Mouse (Mus musculus): ENCODE data around the gene Bnipl. TPM values are rescaled to one million over a fixed set of nuclear protein-coding genes. Genes with fewer than 3 reads are reported as not detected.
A peak's percentile ranks its signal among the peaks of the same experiment; 100 is the strongest.

The Bnipl gene
- total and polyA plus RNA-seq, 2 experiments from 2014 or later, result not detected

DNA sequence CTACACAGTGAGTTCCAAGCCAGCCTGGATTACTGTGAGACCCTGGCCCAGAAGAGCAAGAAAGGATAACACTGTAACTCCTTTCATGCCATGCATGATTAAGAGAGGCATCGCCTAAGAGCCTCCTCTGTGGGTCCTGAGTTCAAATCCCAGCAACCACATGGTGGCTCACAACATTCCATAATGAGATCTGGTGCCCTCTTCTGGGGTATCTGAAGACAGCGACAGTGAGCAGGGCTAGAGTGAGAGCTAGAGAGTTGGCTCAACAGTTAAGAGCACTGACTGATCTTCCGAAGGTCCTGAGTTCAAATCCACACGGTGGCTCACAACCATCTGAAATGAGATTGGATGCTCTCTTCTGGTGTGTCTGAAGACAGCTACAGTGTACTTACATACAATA, 23.5 kb upstream of the Bnipl start:
- no peak overlapping the region for H3K27ac ChIP-seq
- no peak overlapping the region for H3K9ac ChIP-seq (replicated peaks; ENCODE audit: low read length)
- TF ChIP-seq CTCF (IDR thresholded peaks at IDR 0.05; ENCODE audit: low read depth), result no peak
- 95% methylated on average over 4 of the region's 4 CpGs for WGBS
- peaks cover 3% of the 10 kb centered on the region; the same call in 1 of the 2 replicates for H3K36me3 ChIP-seq (ENCODE audit: insufficient read depth, low read length)
- H3K9me3 ChIP-seq (ENCODE audit: low read length), result no peaks in the 10 kb centered on the region
- H3K27me3 ChIP-seq (ENCODE audit: insufficient read depth, low read length), result no peaks in the 10 kb centered on the region
- no peak overlapping the region for H3K4me3 ChIP-seq (ENCODE audit: low read length)
- no peak for ATAC-seq
- no peaks in the 10 kb centered on the region for H3K4me1 ChIP-seq (ENCODE audit: insufficient read depth, low read length)
- no peak for DNase-seq (ENCODE audit: low spot score)
- no peak overlapping the region for H3K4me2 ChIP-seq (ENCODE audit: low read depth, low read length)

DNA sequence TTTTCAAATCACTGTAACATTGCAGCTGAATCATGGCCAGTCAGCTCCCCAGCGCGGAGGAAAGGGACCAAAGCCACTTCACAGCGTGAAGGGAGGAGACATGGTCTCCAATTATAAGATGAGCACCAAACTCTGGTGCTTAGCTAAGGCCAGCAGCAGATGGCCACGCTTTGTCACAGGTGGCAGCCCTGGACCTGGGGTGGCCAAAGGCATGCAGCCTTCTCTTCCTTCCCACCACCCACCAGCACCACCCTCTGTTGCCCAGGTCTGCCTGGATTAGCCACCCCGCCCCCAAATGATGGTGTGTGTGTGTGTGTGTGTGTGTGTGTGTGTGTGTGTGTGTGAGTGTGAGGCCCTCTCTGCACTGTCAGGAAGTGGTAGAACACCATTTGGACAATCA, 22.5 kb upstream of the Bnipl start:
- H3K4me2 ChIP-seq (ENCODE audit: low read depth, low read length), result no peak overlapping the region
- no peaks in the 10 kb centered on the region for H3K9me3 ChIP-seq (ENCODE audit: low read length)
- no peak for TF ChIP-seq CTCF (IDR thresholded peaks at IDR 0.05; ENCODE audit: low read depth)
- DNase-seq (ENCODE audit: low spot score) (peak; percentile 21), ATAC-seq (no peak)
- 76% methylated on average over 5 of the region's 5 CpGs for WGBS
- peaks cover 8% of the 10 kb centered on the region; the same call in 1 of the 2 replicates for H3K36me3 ChIP-seq (ENCODE audit: insufficient read depth, low read length)
- no peak overlapping the region for H3K4me3 ChIP-seq (ENCODE audit: low read length)
- H3K27ac ChIP-seq, result no peak overlapping the region
- no peaks in the 10 kb centered on the region for H3K4me1 ChIP-seq (ENCODE audit: insufficient read depth, low read length)
- H3K27me3 ChIP-seq (ENCODE audit: insufficient read depth, low read length), result no peaks in the 10 kb centered on the region
- H3K9ac ChIP-seq (replicated peaks; ENCODE audit: low read length), result no peak overlapping the region

DNA sequence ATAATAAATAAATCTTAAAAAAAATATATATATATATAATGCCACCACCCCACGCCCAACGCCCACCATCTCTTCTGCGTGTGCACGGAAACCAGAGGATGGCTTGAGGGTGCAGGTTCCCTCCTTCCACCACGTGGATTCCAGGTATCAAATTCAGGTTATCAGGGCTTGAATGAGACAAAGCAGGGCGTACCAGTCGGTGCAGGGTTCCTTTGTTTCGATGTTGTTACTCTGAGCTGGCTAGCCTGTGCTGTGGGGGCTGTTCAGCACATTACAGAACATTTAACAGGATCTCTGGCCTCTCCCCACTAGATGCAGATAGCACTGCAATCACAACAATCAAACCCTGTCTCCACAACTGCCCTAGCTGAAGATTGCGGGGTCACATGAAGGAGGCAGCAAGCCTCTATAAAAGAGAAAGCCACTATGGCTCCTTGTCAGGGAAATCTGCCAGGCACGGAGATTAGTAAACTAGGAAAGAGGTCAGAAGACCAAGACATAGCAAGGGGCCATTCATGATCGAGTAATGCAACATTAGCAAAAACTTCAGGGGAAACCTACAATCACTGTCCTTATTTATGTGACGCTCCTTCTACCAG, 19.9 kb upstream of the Bnipl start:
- no peak overlapping the region for H3K9ac ChIP-seq (replicated peaks; ENCODE audit: low read length)
- peaks cover 22% of the 10 kb centered on the region; the same call in 1 of the 2 replicates for H3K36me3 ChIP-seq (ENCODE audit: insufficient read depth, low read length)
- 83% methylated on average over 12 of the region's 12 CpGs for WGBS
- no peaks in the 10 kb centered on the region for H3K9me3 ChIP-seq (ENCODE audit: low read length)
- H3K4me2 ChIP-seq (ENCODE audit: low read depth, low read length), result no peak overlapping the region
- H3K27ac ChIP-seq, result no peak overlapping the region
- no peaks in the 10 kb centered on the region for H3K27me3 ChIP-seq (ENCODE audit: insufficient read depth, low read length)
- no peaks in the 10 kb centered on the region for H3K4me1 ChIP-seq (ENCODE audit: insufficient read depth, low read length)
- ATAC-seq (no peak), DNase-seq (ENCODE audit: low spot score) (no peak)
- no peak overlapping the region for H3K4me3 ChIP-seq (ENCODE audit: low read length)
- TF ChIP-seq CTCF (IDR thresholded peaks at IDR 0.05; ENCODE audit: low read depth), result no peak

DNA sequence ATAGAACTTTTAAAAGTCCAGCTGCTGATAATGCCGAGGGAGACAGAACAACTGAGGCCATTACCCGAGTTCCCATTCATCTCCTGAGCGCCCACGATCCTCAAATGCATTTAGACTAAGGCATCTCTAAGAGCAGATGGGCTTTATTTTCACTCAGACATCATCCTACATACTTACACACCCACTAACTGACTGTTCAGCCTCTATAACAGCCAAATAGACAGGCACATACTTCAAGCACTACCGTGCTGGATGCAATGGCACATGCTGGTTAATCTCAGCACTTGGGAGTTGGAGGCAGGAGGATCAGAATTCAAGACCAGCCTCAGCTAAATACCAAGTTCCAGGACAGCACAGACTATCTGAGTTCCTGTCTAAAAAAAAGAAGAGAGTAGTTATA, 18.8 kb upstream of the Bnipl start:
- no peak for ATAC-seq
- no peak for TF ChIP-seq CTCF (IDR thresholded peaks at IDR 0.05; ENCODE audit: low read depth)

DNA sequence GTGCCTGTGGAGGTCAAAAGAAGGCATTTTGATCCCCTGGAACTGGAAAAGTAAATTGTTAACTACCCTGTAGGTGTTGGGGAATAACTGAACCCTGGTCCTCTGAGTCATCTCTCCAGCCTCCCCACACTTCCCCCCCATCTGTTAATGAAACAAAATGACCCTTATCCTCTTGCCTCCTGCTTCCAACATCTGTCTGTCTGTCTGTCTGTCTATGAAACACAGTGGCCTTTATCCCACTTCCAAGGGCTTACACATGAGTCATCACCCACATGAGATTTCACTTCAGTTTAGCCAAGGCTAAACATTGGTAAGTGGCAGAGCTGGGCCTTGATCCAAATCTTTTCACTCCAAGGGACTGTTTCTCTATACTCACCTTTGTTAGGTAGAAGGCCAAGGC, 16.9 kb upstream of the Bnipl start:
- DNase-seq (ENCODE audit: low spot score) (no peak), ATAC-seq (no peak)
- TF ChIP-seq CTCF (IDR thresholded peaks at IDR 0.05; ENCODE audit: low read depth), result no peak
- Histone ChIP-seq H3K4me3 (ENCODE audit: low read length) (no peak overlapping the region), H3K4me1 (ENCODE audit: insufficient read depth, low read length) (no peaks in the 10 kb centered on the region), H3K27ac (no peak overlapping the region), H3K4me2 (ENCODE audit: low read depth, low read length) (no peak overlapping the region), H3K27me3 (ENCODE audit: insufficient read depth, low read length) (no peaks in the 10 kb centered on the region), H3K9ac (replicated peaks; ENCODE audit: low read length) (no peak overlapping the region), H3K36me3 (ENCODE audit: insufficient read depth, low read length) (peaks cover 37% of the 10 kb centered on the region; the same call in 1 of the 2 replicates), H3K9me3 (ENCODE audit: low read length) (no peaks in the 10 kb centered on the region)

More for the DNA sequence above, 18.8 kb upstream of the Bnipl start:
- 85% methylated on average over 5 of the region's 5 CpGs for WGBS
- Histone ChIP-seq H3K4me2 (ENCODE audit: low read depth, low read length) (no peak overlapping the region), H3K27ac (no peak overlapping the region), H3K4me1 (ENCODE audit: insufficient read depth, low read length) (no peaks in the 10 kb centered on the region), H3K27me3 (ENCODE audit: insufficient read depth, low read length) (no peaks in the 10 kb centered on the region), H3K36me3 (ENCODE audit: insufficient read depth, low read length) (peaks cover 28% of the 10 kb centered on the region; the same call in 1 of the 2 replicates), H3K4me3 (ENCODE audit: low read length) (no peak overlapping the region), H3K9ac (replicated peaks; ENCODE audit: low read length) (no peak overlapping the region), H3K9me3 (ENCODE audit: low read length) (no peaks in the 10 kb centered on the region)
- DNase-seq (ENCODE audit: low spot score), result no peak

DNA sequence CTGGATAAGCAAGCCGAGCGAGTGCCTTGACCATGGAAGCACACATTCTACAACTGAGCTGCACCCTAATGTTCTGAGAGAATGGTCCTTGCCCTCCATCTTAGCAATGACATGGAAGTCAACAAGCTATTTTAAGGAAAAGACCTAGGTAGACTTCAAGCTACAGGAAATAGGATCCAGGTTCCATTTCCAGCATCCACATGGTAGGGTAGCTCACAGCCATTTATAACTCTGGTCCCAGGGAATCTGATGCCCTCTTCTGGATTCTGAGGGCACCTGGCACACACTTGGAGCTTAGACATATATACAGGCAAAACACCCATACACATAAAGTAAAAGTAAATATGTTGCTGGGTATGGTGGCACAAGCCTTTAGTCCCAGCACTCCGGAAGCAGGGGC, 15.1 kb upstream of the Bnipl start:
- no peak overlapping the region for H3K9ac ChIP-seq (replicated peaks; ENCODE audit: low read length)
- no peaks in the 10 kb centered on the region for H3K9me3 ChIP-seq (ENCODE audit: low read length)
- H3K36me3 ChIP-seq (ENCODE audit: insufficient read depth, low read length), result peaks cover 46% of the 10 kb centered on the region
- 96% methylated on average over 3 of the region's 3 CpGs for WGBS
- TF ChIP-seq CTCF (IDR thresholded peaks at IDR 0.05; ENCODE audit: low read depth), result no peak
- no peaks in the 10 kb centered on the region for H3K27me3 ChIP-seq (ENCODE audit: insufficient read depth, low read length)
- no peak for ATAC-seq
- H3K4me3 ChIP-seq (ENCODE audit: low read length), result no peak overlapping the region
- H3K4me1 ChIP-seq (ENCODE audit: insufficient read depth, low read length), result no peaks in the 10 kb centered on the region
- no peak overlapping the region for H3K27ac ChIP-seq
- no peak overlapping the region for H3K4me2 ChIP-seq (ENCODE audit: low read depth, low read length)
- DNase-seq (ENCODE audit: low spot score), result no peak

DNA sequence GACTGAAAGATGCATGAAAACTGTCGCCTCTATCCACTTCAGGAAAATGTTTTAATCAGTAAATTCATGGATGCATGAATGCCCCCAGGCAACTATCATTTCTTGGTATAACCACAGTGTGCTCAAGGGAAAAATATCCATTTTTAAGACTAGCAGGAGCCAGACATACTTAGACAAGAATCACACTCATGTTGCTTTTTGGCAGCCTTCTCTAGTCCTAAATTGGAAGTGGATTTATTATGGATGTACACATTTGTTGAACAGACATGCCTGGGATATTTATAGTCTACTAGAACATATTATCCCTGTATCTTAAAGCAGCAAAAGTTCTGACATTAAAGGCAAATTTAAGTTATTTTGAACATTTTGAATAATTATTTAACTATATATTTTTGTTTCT, 13.7 kb upstream of the Bnipl start:
- Histone ChIP-seq H3K4me1 (ENCODE audit: insufficient read depth, low read length) (no peaks in the 10 kb centered on the region), H3K27me3 (ENCODE audit: insufficient read depth, low read length) (no peaks in the 10 kb centered on the region), H3K4me2 (ENCODE audit: low read depth, low read length) (no peak overlapping the region), H3K4me3 (ENCODE audit: low read length) (no peak overlapping the region), H3K36me3 (ENCODE audit: insufficient read depth, low read length) (peaks cover 46% of the 10 kb centered on the region), H3K9me3 (ENCODE audit: low read length) (no peaks in the 10 kb centered on the region), H3K9ac (replicated peaks; ENCODE audit: low read length) (no peak overlapping the region), H3K27ac (no peak overlapping the region)
- WGBS, result 63% methylated on average over 1 of the region's 1 CpGs
- ATAC-seq (no peak), DNase-seq (ENCODE audit: low spot score) (no peak)
- TF ChIP-seq CTCF (IDR thresholded peaks at IDR 0.05; ENCODE audit: low read depth), result no peak

Measured in hindbrain, postnatal 0 days (tissue).